Mouse (Mus musculus): ENCODE results near the gene Cldn34b2.

Gene Cldn34b2

DNA sequence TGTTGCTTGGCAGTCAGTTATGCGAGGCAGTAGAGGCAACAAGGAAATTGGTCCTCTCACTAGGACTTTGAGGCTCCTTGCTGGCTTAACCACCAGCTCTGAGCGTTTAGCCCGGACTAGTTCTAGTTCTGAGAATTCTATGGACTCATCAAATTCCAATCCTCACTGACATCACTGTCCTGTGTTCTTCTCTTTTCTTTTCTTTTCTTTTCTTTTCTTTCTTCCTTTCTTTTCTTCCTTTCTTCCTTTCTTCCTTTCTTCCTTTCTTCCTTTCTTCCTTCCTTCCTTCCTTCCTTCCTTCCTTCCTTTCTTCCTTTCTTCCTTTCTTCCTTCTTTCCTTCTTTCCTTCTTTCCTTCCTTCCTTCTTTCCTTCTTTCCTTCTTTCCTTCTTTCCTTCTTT lies at the start of gene Cldn34b2:
TSS of gene Cldn34b2 (minus strand) at position 101 of the 400 bp plus-strand sequence.
- in situ Hi-C loops (cut with MboI, MseI) = loop anchor here in 1 of 2 experiments (5.0 to 25.0 kb wide), 2 partner anchors 184 to 241 kb away; no protein-coding TSS in a partner anchor

DNA sequence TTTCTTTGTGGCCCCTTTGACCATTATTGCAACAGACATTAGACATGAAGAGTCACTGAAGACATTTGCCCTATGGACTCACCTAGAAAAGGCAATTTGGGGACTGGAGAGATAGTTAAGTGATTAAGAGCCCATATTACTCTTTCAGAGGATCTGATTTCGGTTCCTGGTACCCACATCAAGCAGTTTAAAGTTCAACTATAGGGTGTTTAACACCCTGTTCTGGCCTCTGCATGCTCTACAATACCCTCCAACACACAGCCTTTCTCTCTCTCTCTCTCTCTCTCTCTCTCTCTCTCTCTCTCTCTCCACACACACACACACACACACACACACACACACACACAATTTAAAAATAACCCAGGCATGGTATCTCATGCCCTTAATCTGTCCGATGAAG lies 49.4 kb upstream of the Cldn34b2 start:
- in situ Hi-C loops (cut with MboI, MseI) = no loop called here

DNA sequence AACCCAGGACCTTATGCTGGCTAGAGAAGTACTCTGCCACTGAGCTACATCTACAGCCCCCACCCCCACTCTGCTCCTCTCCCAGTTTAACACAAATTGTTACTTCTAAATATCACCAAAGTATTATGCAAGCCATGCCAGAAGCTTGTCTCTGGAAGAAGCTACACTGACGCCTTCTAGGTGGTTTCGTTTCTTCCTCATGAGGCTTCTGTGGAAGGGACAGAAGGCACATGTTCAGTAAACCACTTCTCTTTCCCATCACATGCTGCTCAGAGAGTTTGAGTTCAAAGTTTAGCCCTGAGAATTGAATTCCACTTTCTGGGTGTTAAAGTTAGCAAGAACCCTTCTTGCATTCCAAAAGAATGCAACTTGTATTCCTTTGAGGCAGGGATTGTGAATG lies 49.0 kb upstream of the Cldn34b2 start:
- in situ Hi-C loops (cut with MboI, MseI) = no loop called here

DNA sequence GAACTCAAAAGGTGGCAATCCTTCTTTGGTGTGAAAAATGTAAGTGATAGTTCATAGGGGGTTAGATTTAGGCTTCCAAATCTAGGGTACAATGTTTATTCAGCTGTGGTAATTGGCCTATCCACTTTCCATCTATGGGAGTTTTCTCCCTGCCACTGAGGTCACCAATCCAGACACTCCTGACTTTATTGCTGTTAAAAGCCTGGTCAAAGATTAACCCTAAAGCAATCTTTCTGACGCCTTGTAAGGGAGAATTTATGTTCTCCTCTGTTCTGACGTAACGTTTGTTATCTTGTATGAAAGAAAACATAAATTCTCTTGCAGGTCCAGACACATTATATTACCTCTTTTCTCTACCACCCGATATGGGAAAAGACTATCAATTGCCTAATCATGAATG lies 47.4 kb upstream of the Cldn34b2 start:
- in situ Hi-C loops (cut with MboI, MseI) = no loop called here

DNA sequence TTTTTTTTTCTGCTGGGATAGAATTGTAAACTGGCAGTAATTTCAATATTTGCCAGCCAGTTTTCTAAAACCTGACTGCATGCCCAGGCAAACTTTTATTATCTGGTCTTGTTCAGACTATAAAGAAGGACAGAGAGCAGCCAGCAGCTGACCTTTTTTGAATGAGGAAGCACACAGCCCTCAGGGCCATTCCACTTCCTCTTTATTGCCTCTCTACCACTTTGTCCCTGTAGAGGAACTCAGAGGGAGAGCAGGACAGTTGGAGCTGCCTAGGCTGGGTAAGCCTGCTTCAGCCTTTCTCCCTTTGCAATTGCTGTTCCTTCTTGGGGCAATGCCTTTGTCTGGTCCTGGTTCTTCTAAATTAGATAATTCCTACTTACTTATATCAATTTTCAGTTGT lies 44.1 kb upstream of the Cldn34b2 start:
- in situ Hi-C loops (cut with MboI, MseI) = no loop called here

DNA sequence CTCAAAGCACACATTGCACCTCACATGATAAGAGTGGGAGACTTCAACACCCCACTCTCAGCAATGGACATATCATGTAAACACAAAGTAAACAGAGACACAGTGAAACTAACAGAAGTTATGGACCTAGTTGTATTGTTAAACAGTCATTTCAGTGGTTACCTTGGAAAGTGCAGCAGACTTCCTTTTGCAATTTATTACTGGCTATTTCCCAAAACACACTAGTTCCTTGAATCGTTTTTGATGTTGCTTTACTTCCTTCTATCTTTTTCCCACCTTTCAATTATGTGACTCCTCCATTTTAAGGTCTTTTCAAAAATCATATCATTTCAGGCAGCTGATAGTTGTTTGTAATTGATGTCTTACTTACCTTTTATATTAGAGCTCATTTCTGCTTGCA lies 43.5 kb upstream of the Cldn34b2 start:
- in situ Hi-C loops (cut with MboI, MseI) = no loop called here

DNA sequence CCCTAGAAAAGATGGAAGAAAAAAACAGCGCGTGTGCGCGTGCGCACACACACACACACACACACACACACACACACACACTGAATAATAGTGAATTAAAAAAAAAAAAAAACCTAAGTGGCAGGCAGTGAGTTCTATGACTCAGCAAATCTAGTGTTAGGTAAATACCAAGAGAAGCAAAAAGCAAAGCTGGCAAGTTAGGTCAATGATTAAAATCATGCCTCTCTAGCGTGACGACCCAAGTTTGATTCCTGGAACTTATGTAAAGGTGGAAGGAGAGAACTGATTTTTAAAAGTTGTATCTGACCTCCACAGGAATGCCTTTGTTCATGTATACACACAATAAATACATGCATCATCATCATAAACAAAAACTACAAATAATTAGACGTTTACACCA lies 41.7 kb upstream of the Cldn34b2 start:
- in situ Hi-C loops (cut with MboI, MseI) = no loop called here

DNA sequence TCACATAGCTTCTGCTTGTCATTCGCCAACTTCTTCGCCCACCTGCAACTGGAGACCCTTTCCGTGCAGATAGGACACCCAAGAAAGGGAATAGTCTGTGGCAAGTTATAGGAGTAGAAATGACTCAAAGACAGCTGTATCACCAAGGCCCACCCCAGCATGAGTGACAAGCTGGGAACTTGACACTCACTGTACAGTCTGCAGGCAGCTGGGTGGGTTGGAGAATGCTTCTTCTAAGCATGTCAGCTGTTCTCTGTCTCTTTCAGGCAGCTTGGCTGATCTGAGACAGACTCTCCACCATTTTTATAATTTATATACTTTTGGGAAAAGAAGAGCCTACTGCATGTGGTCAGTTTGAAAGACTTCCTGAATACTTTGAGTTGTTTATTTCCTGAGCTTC lies 39.5 kb upstream of the Cldn34b2 start:
- in situ Hi-C loops (cut with MboI, MseI) = no loop called here

DNA sequence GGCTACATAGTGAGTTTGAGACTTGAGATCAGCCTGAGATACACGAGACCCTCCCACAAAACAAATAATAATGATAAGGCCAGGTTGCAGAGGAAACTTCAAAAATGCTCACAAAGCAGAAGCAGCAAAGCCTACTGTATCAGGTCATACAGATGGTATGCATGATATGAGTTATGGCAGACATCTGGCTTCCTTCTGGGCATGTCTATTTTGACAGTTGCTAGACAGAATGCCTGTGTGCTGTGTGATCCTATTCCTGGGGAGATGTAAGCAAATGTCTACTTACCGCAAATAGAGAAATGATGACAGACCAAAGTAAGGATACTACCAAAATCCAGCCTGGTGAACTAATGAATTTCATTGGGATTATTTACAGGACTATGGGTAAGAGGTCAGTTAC lies 38.1 kb upstream of the Cldn34b2 start:
- in situ Hi-C loops (cut with MboI, MseI) = no loop called here

DNA sequence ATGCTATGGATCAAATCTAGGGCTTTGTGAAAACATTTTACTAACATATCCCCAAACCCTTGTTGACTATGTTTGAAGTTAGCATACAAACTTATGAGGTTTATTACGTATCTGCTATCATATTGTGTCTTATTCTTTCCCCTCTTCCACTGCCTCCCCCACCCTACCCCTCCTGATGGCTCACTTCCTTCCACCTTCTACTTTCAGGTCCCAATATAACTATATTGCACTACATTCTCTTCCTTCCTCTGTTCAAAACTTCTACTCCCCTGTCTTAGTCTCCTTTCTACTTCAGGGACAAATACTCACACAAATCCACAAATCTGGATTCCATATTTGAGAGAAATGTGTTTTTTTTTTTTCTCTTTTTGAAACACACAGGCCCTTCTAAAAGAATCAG lies 35.3 kb upstream of the Cldn34b2 start:
- in situ Hi-C loops (cut with MboI, MseI) = no loop called here

DNA sequence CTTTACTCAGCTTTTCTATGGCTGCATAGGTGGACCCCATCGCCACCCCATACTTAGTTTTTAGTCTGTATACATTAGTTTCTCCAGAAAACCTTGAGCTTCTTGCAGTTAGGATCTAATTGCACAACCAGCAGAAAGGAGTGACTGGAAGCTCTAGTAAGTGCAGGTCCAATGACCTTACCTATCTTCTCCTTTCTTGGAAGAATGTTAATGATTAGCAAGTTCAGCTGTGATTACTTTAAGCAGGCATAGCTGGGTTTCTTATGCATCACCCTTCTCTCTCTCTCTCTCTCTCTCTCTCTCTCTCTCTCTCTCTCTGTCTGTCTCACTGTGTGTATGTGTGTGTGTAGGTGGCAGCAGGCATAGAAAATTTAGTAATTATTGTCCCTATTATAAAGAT lies 23.7 kb upstream of the Cldn34b2 start:
- in situ Hi-C loops (cut with MboI, MseI) = no loop called here

DNA sequence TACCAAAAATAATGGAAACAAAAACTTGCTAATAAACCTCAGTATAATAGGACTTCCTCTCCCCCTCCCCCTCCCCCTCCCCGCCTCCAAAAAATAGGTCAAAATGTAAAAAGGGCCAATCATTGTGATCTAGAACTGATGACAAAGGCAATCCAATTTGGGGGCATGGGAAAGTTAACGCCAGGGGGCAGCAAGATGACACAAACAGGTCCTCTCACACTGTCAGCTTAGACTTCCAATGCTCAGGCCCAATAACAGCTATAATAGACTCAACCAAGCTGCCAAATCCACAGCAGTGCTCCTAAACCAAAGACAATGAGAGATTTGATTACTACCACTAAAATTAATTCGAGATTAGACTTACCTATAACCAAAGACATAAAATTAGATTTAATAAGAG lies 16.5 kb upstream of the Cldn34b2 start:
- in situ Hi-C loops (cut with MboI, MseI) = loop anchor here (5.0 to 25.0 kb wide), 3 partner anchors 47 to 1400 kb away; no protein-coding TSS in a partner anchor

DNA sequence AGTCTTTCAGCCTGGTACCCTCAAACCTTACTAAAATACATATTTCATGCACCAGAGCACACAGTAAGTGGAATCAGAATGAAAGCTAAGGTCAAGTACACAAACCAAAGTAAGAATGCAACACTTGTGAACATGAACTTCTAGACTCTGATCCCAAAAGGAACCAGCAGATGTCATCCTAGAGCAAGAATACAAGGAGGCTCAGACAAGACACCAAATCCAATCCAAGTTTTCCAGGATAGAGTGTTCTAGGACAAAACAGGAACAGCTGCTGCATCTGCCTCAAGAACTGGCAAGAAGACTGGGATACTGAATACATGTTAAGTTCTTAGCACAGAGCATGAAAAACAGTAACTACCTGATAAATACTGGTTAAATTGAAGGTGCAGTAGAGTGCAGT lies 30.2 kb downstream of the Cldn34b2 start:
- in situ Hi-C loops (cut with MboI, MseI) = loop anchor here in 1 of 2 experiments (5.0 kb wide), 1 partner anchor 49 kb away; no protein-coding TSS in a partner anchor

DNA sequence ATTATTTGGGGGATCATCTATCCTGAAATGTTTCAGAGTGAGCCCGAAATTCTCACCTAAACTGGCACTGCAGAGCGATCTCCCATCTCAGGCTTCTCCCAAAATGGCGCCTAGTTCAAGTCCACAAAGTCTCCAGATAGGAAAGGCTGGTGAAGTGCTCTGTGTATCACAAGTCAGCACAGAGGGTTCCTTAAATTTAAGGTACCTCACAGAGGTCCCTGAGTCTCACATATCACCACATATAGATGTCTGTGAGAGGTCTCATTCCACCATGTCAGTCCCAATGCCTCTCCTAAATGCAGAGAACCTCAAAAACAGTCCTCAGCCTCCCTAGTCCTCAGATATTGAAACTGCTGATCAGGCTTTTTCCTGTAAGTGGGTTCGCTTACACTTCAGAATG lies 34.6 kb downstream of the Cldn34b2 start, which contains the start of gene Magea2:
TSS of gene Magea2 (minus strand) at position 101 of the 400 bp plus-strand sequence.
- in situ Hi-C loops (cut with MboI, MseI) = loop anchor here (5.0 kb wide), 1 partner anchor 61 kb away; no protein-coding TSS in a partner anchor

DNA sequence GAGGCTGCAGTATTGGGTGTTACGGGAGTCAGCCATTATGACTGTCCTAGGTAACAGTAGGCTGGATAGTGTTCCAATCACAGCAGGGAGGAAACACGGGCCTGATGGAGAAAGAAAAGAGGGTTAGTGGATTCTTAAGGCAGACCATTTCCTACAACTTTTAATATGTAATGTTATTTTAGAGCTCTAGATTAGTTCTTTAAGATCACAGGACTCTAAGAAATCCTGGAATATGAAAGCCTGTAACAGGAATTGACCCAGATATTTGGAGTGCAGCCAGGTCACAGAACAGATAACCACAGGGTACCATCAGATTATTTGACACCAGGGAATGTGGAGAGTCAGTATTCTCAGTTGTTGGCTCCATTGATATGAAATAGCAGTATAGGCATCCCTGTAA lies 38.5 kb downstream of the Cldn34b2 start, which contains the start of gene Magea1:
TSS of gene Magea1 (minus strand) at position 101 of the 400 bp plus-strand sequence.
- in situ Hi-C loops (cut with MboI, MseI) = loop anchor here (5.0 kb wide), 1 partner anchor 57 kb away; no protein-coding TSS in a partner anchor
